Mouse (Mus musculus) CD4-positive, CD25-positive, alpha-beta regulatory T cell, adult 4 months (primary cell): ENCODE measurements around the gene 4933415A04Rik. TPM values are rescaled to one million over a fixed set of nuclear protein-coding genes. Genes with fewer than 3 reads are reported as not detected.

Experiments
- ATAC-seq: one replicate; pipeline ENCODE4 v1.8.0; 2017
- polyA plus RNA-seq, 2 experiments: library from polyadenylated mRNA; unstranded; fragments of 100-300 nt; shearing (Covaris generic); gene quantifications; one replicate each; pipeline ENCODE4 v1.2.1; 2017

The 4933415A04Rik gene
- polyA plus RNA-seq, result not detected

GRCm38 (mm10) chr11:43586324-43587090 is at the start of gene 4933415A04Rik:
Gene 4933415A04Rik, plus strand, starts transcription at chr11:43587040.
- no peak for ATAC-seq

- no peak for ATAC-seq
Measured at GRCm38 (mm10) chr11:43537074-43537473, 49.8 kb upstream of the 4933415A04Rik start.

GRCm38 (mm10) chr11:43539863-43540262 is 47.0 kb upstream of the 4933415A04Rik start:
- ATAC-seq, result no peak

GRCm38 (mm10) chr11:43543711-43544466 is 43.0 kb upstream of the 4933415A04Rik start:
- no peak for ATAC-seq

- no peak for ATAC-seq
Measured at GRCm38 (mm10) chr11:43544819-43545218, 42.0 kb upstream of the 4933415A04Rik start.

GRCm38 (mm10) chr11:43545873-43546475 is 40.9 kb upstream of the 4933415A04Rik start:
- no peak for ATAC-seq

GRCm38 (mm10) chr11:43546678-43547077 is 40.2 kb upstream of the 4933415A04Rik start:
- no peak for ATAC-seq

- ATAC-seq, result no peak
Measured at GRCm38 (mm10) chr11:43548148-43548547, 38.7 kb upstream of the 4933415A04Rik start.

GRCm38 (mm10) chr11:43548657-43549435 is 38.0 kb upstream of the 4933415A04Rik start:
- no peak for ATAC-seq

- ATAC-seq, result no peak
Measured at GRCm38 (mm10) chr11:43549701-43550100, 37.1 kb upstream of the 4933415A04Rik start.

- ATAC-seq, result no peak
Measured at GRCm38 (mm10) chr11:43551756-43552155, 35.1 kb upstream of the 4933415A04Rik start.

GRCm38 (mm10) chr11:43552675-43553074 is 34.2 kb upstream of the 4933415A04Rik start:
- no peak for ATAC-seq

- no peak for ATAC-seq
Measured at GRCm38 (mm10) chr11:43556538-43556937, 30.3 kb upstream of the 4933415A04Rik start.

- no peak for ATAC-seq
Measured at GRCm38 (mm10) chr11:43559515-43560292, 27.1 kb upstream of the 4933415A04Rik start.

GRCm38 (mm10) chr11:43563654-43564244 is 23.1 kb upstream of the 4933415A04Rik start:
- ATAC-seq, result no peak

- no peak for ATAC-seq
Measured at GRCm38 (mm10) chr11:43565414-43565813, 21.4 kb upstream of the 4933415A04Rik start.

- ATAC-seq, result no peak
Measured at GRCm38 (mm10) chr11:43565852-43566251, 21.0 kb upstream of the 4933415A04Rik start.

GRCm38 (mm10) chr11:43566696-43567095 is 20.1 kb upstream of the 4933415A04Rik start:
- no peak for ATAC-seq

- ATAC-seq, result no peak
Measured at GRCm38 (mm10) chr11:43568263-43568662, 18.6 kb upstream of the 4933415A04Rik start.

GRCm38 (mm10) chr11:43569188-43569587 is 17.7 kb upstream of the 4933415A04Rik start:
- no peak for ATAC-seq

- no peak for ATAC-seq
Measured at GRCm38 (mm10) chr11:43569595-43569994, 17.2 kb upstream of the 4933415A04Rik start.
